Mouse (Mus musculus): Measurements from ENCODE around the gene Vps9d1.
"Not testable (repeated sequence)": the region's sequence is repeated elsewhere in the genome, so short reads cannot be mapped to it uniquely, and the experiment has no call there.

The Vps9d1 gene

GRCm38 (mm10) chr8:123213118-123213772, 40.9 kb downstream of the Vps9d1 start:
- DNase-seq (ENCODE audit: low read depth) = no peak

DNA sequence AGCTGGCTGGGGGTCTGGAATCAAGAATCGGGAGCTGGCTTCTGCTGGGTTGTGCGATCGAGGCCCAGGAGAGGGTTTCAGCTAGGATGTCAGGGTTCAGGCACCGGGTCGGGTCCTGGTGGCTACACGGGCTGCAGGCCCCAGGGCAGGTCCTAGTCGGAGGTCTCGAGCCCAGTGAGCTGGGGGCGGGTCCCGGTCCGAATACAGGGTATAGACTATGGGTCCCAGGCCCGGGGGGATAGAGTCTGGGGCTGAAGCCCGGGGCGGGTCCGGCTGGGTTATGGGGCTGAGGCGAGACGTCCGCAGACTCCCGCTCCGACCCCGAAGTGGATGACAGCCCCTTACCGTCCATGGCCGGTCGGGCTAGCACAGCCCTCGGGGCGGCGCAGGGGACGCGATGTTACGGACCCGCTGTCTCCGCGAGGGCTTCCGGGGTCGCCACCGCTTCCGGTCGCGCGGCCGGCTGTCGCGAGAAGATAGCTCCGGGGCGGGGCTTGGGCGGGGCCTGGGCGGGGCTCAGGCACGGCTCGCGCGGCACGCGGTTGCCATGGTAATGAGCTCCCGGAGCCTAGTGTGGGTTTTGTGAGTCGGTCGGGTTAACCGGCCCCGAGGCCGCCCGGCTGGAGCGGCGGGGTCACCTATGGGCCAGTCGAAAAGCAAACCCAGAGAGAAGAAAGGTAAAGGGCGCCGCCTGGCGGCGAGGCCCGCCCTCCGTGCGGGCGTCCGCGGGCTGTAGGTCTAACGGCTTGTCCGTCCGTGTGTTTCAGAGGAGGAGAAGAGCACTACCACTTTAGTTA, 41.6 kb downstream of the Vps9d1 start, which contains the start of the genes Chmp1a and Spata33:
Chmp1a (minus strand) TSS at position 443 of the 797 bp plus-strand sequence.
Spata33 (plus strand) TSS at position 512 of the 797 bp plus-strand sequence.
- peak; percentile 98 for DNase-seq (ENCODE audit: low read depth)

DNA sequence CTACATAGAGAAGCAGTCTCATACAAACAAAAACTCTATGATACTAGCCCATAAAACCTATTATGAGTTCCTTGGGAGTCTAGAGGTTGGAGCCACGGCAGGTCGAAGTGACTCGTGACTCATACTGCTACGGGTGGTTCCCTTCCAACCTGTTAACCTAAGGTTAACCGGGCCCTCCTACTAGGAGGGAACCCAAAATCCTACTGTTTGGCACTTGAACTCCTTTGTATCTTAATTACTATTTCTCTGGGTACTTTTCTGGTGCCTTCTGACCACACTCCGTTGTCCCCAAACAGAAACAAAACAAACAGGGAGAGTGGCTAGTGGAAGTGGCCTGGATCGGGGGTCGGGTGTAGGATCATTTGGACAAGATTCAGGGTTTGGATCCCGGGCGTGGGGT, 42.3 kb downstream of the Vps9d1 start:
- no peak for DNase-seq (ENCODE audit: low read depth)

GRCm38 (mm10) chr8:123203571-123203970, 50.6 kb downstream of the Vps9d1 start:
- DNase-seq (ENCODE audit: low read depth) = no peak

GRCm38 (mm10) chr8:123202288-123202687, 51.9 kb downstream of the Vps9d1 start:
- DNase-seq (ENCODE audit: low read depth) = peak; percentile 90

DNA sequence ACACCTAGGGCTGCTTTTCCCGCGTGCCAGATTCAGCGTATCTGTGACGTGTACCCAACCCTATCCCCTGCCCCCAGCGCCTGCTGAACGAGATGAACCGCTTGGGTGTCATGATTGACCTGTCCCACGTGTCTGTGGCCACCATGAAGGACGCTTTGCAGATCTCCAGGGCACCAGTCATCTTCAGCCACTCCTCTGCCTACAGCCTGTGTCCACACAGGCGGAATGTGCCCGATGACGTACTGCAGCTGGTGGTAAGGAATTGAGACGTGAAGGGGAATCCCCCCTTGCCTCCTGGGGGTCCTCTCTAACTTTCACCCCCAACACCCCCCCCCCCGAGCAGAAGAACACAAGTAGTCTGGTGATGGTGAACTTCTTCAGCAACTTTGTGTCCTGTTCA, 54.3 kb downstream of the Vps9d1 start:
- DNase-seq (ENCODE audit: low read depth) = no peak

GRCm38 (mm10) chr8:123197016-123197415, 57.1 kb downstream of the Vps9d1 start:
- not testable (repeated sequence) for DNase-seq (ENCODE audit: low read depth)

GRCm38 (mm10) chr8:123193771-123194170, 60.4 kb downstream of the Vps9d1 start:
- DNase-seq (ENCODE audit: low read depth) = no peak

Data from NIH3T3 (cell line).